Mouse (Mus musculus): ENCODE results near the gene Mbtps1. TPM values are rescaled to one million over a fixed set of nuclear protein-coding genes. Genes with fewer than 3 reads are reported as not detected.

The Mbtps1 gene
- polyA plus RNA-seq, 2 experiments from 2014 or later, result 28.6 to 44.1 TPM

GRCm38 (mm10) chr8:119501598-119501997 is 56.9 kb downstream of the Mbtps1 start, which contains the start of gene Slc38a8:
TSS of gene Slc38a8 (minus strand) at chr8:119501698.
- ATAC-seq, result no peak

GRCm38 (mm10) chr8:119499836-119500235 is 58.7 kb downstream of the Mbtps1 start:
- no peak for ATAC-seq

GRCm38 (mm10) chr8:119496848-119497247 is 61.7 kb downstream of the Mbtps1 start:
- ATAC-seq, result no peak

GRCm38 (mm10) chr8:119487093-119487492 is 71.4 kb downstream of the Mbtps1 start:
- ATAC-seq, result no peak

- no peak for ATAC-seq
These were observed 74.2 kb downstream of the Mbtps1 start for GRCm38 (mm10) chr8:119484145-119484896.

- no peak for ATAC-seq
These were observed 79.9 kb downstream of the Mbtps1 start for GRCm38 (mm10) chr8:119478684-119479083.

- no peak for ATAC-seq
These were observed 90.4 kb downstream of the Mbtps1 start for GRCm38 (mm10) chr8:119468091-119468490.

GRCm38 (mm10) chr8:119466794-119467193 is 91.7 kb downstream of the Mbtps1 start:
- ATAC-seq, result no peak

- ATAC-seq, result no peak
These were observed 92.4 kb downstream of the Mbtps1 start for GRCm38 (mm10) chr8:119466105-119466504.

GRCm38 (mm10) chr8:119463709-119464108 is 94.8 kb downstream of the Mbtps1 start:
- ATAC-seq, result no peak

- ATAC-seq, result no peak
These were observed 97.2 kb downstream of the Mbtps1 start for GRCm38 (mm10) chr8:119461356-119461755.

- no peak for ATAC-seq
These were observed 98.8 kb downstream of the Mbtps1 start for GRCm38 (mm10) chr8:119459724-119460123.

Other genes with a start within 250 kb of the Mbtps1 start
- 100 to 1,000 TPM; 201 to 231 TPM for gene Hsbp1, start 214.2 kb downstream of the Mbtps1 start, polyA plus RNA-seq (2017; shearing (Covaris generic))
- 1 to 10 TPM; 4.2 to 6.4 TPM for gene Mlycd, start 163.9 kb downstream of the Mbtps1 start, polyA plus RNA-seq (2017; shearing (Covaris generic))
- gene Osgin1, start 124.6 kb downstream of the Mbtps1 start, polyA plus RNA-seq (2017; shearing (Covaris generic)), result 10 to 100 TPM in 1 of 2 experiments, 1 to 10 TPM in 1; 8.0 to 18.6 TPM
- gene Necab2, start 112.0 kb downstream of the Mbtps1 start, polyA plus RNA-seq (2017; shearing (Covaris generic)), result not detected
- not detected for gene Slc38a8, start 57.0 kb downstream of the Mbtps1 start, polyA plus RNA-seq (2017; shearing (Covaris generic))
- gene Hsdl1, start 16.4 kb upstream of the Mbtps1 start, polyA plus RNA-seq (2017; shearing (Covaris generic)), result 10 to 100 TPM; 44.3 to 54.5 TPM
- gene Dnaaf1, start 16.5 kb upstream of the Mbtps1 start, polyA plus RNA-seq (2017; shearing (Covaris generic)), result not detected
- gene Taf1c, start 46.5 kb upstream of the Mbtps1 start, polyA plus RNA-seq (2017; shearing (Covaris generic)), result 10 to 100 TPM in 1 of 2 experiments, 1 to 10 TPM in 1; 9.8 to 13.4 TPM
- gene Adad2, start 54.0 kb upstream of the Mbtps1 start, polyA plus RNA-seq (2017; shearing (Covaris generic)), result not detected
- gene Kcng4, start 76.9 kb upstream of the Mbtps1 start, polyA plus RNA-seq (2017; shearing (Covaris generic)), result not detected
- not detected for gene Wfdc1, start 107.6 kb upstream of the Mbtps1 start, polyA plus RNA-seq (2017; shearing (Covaris generic))
- not detected for gene Atp2c2, start 141.3 kb upstream of the Mbtps1 start, polyA plus RNA-seq (2017; shearing (Covaris generic))
- gene Tldc1, start 219.7 kb upstream of the Mbtps1 start, polyA plus RNA-seq (2017; shearing (Covaris generic)), result 10 to 100 TPM in 1 of 2 experiments, 1 to 10 TPM in 1; 8.8 to 11.1 TPM